Mouse (Mus musculus) kidney, adult 2 months (tissue): ENCODE measurements around the gene Clns1a. TPM values are rescaled to one million over a fixed set of nuclear protein-coding genes. Genes with fewer than 3 reads are reported as not detected.
A peak's percentile ranks its signal among the peaks of the same experiment; 100 is the strongest.

Source experiments
- DNase-seq: peaks from one replicate; pipeline ENCODE4 v3.0.0; 2021
- H3K27ac ChIP-seq: fragments of 200-500 bp; 2 replicates; pipeline ENCODE4 v1.5.1; 2012; ENCODE audit warnings: low read depth, low read length, control low read depth, inconsistent platforms; ENCODE audit not compliant: insufficient read depth
- H3K27me3 ChIP-seq: fragments of 200-500 bp; replicated peaks from 2 replicates; pipeline ENCODE4 v1.6.1; 2012; ENCODE audit warnings: mild to moderate bottlenecking, moderate library complexity, low read length, inconsistent platforms; ENCODE audit not compliant: control insufficient read depth, insufficient read depth
- H3K36me3 ChIP-seq: fragments of 200-500 bp; 2 replicates; pipeline ENCODE4 v1.6.1; 2012; ENCODE audit warnings: mild to moderate bottlenecking, moderate library complexity, low read length, inconsistent platforms; ENCODE audit not compliant: control insufficient read depth, insufficient read depth
- H3K4me1 ChIP-seq: fragments of 200-500 bp; 2 replicates; pipeline ENCODE4 v1.6.1; 2011; ENCODE audit warnings: low read length; ENCODE audit not compliant: control insufficient read depth, insufficient read depth
- H3K4me3 ChIP-seq: fragments of 200-500 bp; 2 replicates; pipeline ENCODE4 v1.5.1; 2011; ENCODE audit warnings: mild to moderate bottlenecking, low read depth, low read length, control low read depth; ENCODE audit not compliant: insufficient read depth
- CTCF ChIP-seq: fragments of 200-500 bp; conservative IDR thresholded peaks from 2 replicates; pipeline ENCODE4 v1.5.1; 2011; ENCODE audit warnings: low read depth, mild to moderate bottlenecking, control low read depth, low read length, moderate library complexity, mixed read lengths; ENCODE audit not compliant: insufficient read depth, insufficient read length
- POLR2A ChIP-seq: fragments of 200-500 bp; IDR thresholded peaks from one replicate; pipeline ENCODE4 v1.6.1; 2011; ENCODE audit warnings: low read depth, low read length, control low read depth
- WGBS: fragments of 180-500 bp; shearing (Covaris S2); methylation state at CpG from one replicate; pipeline ENCODE4 v1.1.7; 2018; 5-methylcytosine and 5-hydroxymethylcytosine counted together
- polyA plus RNA-seq: library from polyadenylated mRNA; depleted of rRNA; stranded (reverse); fragments of >200 nt; gene quantifications from 2 replicates; pipeline ENCODE4 v1.2.3, GENCODE M21; 2012

Clns1a gene
- polyA plus RNA-seq, 1 experiment, result 28.7 TPM

DNA sequence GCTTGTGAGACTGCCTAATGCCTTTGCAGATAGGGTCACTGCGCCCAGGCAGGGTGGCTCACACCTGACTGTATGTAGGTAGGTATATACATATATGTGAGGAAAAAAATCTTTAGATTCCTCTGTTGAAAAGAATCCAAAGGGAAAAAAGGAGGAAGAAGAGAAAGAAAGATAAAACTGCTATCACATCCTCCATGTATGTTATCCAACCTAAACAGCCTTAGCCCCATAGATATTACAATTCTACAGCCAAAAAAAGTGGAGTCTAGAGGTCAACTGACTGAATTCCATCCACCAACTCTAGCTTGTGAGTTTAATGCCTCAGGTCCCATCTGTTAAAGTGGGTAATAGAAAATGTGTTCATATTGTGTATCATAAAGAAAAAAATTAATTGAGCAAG lies 993 bp upstream of the Clns1a start:
- no peak for DNase-seq
- Histone ChIP-seq H3K36me3 (no peaks in the 10 kb centered on the region), H3K27ac (no peak overlapping the region), H3K4me1 (peaks cover 3% of the 10 kb centered on the region; the same call in 1 of the 2 replicates), H3K27me3 (no peaks in the 10 kb centered on the region), H3K4me3 (no peak overlapping the region)
- TF ChIP-seq CTCF (no peak), POLR2A (no peak)
- WGBS, result 98% methylated on average over 1 of the region's 1 CpGs

DNA sequence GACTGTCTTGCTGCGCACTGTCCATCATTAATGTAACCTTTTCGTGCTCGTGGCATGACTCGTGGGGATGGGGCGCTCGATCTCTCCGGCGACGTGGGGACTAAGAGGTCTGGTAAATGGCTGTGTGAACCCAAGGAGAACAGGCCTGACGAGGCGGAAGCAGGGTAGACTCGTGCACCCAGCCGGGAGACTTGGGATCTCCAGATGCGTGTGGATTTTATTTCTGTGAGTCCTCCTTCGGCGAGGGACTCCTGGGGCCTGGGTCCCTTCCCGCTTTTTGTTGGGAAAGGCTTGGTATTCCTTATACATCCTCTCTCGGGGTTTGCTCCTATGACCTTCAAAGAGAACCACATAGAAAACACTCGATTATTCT lies 315 bp upstream of the Clns1a start:
- Histone ChIP-seq H3K27me3 (no peaks in the 10 kb centered on the region), H3K4me3 (peak overlapping the region; percentile 95), H3K27ac (no peak overlapping the region), H3K36me3 (no peaks in the 10 kb centered on the region), H3K4me1 (peaks cover 3% of the 10 kb centered on the region; the same call in 1 of the 2 replicates)
- TF ChIP-seq CTCF (no peak), POLR2A (no peak)
- DNase-seq, result no peak
- WGBS, result 39% methylated on average over 19 of the region's 19 CpGs

DNA sequence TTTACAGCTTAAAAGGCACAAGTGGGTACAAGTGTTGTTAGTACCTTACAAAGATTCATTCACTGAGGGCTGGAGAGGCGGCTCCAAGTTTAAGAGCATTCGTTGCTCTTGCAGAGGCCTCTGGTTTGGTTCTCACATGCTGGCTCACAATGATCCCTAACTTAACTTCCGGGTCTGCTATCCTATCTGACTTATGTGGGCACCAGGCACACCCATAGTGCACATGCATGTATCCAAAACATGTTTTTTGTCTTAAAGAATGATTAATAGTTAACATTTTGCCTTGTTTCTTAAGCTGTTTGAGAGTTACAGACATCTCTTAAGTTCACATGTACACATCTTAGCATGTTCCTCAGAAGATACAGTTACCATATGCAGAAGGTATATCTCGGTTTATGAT lies 3.7 kb downstream of the Clns1a start:
- H3K4me1 ChIP-seq, result peaks cover 3% of the 10 kb centered on the region; the same call in 1 of the 2 replicates
- H3K4me3 ChIP-seq, result no peak overlapping the region
- TF ChIP-seq POLR2A (no peak), CTCF (no peak)
- H3K27me3 ChIP-seq, result no peaks in the 10 kb centered on the region
- no peaks in the 10 kb centered on the region for H3K36me3 ChIP-seq
- DNase-seq, result no peak
- H3K27ac ChIP-seq, result no peak overlapping the region
- 95% methylated on average over 4 of the region's 4 CpGs for WGBS

DNA sequence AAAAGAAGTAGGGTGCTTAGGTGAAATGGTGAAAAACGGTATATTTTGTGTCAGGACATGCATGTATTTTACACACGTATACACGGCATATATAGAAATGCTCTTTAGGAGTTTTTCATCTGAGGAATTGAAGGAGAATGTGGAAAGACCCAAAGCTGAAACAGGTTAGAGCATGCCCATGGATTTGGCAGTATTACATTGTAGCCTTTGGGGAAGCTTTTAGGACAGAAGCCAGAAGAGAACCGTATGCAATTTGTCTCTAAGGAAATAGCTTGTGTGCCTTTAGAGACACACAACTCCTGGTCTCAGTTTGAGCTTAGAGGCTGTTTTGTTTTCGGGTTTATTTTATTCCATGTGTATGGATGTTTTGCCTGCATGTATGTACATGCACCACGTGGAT lies 4.7 kb downstream of the Clns1a start:
- no peak overlapping the region for H3K4me3 ChIP-seq
- H3K36me3 ChIP-seq, result no peaks in the 10 kb centered on the region
- 79% methylated on average over 6 of the region's 6 CpGs for WGBS
- no peak overlapping the region for H3K27ac ChIP-seq
- DNase-seq, result no peak
- TF ChIP-seq POLR2A, result no peak
- TF ChIP-seq CTCF, result no peak
- H3K4me1 ChIP-seq, result peaks cover under 1% of the 10 kb centered on the region; the same call in 1 of the 2 replicates
- no peaks in the 10 kb centered on the region for H3K27me3 ChIP-seq

DNA sequence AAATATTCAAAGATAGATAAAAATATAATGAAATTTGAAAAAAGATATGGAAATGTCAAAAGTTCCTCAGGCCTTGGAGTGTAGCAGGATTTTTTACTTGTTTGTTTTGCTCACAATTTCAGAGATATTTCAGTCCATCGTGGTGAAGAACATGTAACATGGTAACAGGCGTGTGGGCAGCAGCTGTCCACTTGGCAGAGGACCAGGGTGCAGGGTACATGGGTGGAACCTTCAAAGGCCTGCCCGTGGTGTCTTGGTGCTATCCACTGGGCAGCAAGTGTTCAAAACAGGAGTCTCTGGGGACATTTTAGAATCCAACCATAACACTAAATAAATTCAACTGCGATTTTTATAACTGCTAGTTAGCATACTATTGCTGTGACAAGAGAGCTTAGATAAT lies 10.7 kb downstream of the Clns1a start:
- H3K27me3 ChIP-seq, result no peaks in the 10 kb centered on the region
- H3K4me3 ChIP-seq, result no peak overlapping the region
- H3K36me3 ChIP-seq, result peaks cover 2% of the 10 kb centered on the region; the same call in 1 of the 2 replicates
- no peak overlapping the region for H3K27ac ChIP-seq
- peaks cover 3% of the 10 kb centered on the region; the same call in 1 of the 2 replicates for H3K4me1 ChIP-seq
- TF ChIP-seq POLR2A, result no peak
- no peak for TF ChIP-seq CTCF
- 48% methylated on average over 4 of the region's 4 CpGs for WGBS
- peak; percentile 62 for DNase-seq

DNA sequence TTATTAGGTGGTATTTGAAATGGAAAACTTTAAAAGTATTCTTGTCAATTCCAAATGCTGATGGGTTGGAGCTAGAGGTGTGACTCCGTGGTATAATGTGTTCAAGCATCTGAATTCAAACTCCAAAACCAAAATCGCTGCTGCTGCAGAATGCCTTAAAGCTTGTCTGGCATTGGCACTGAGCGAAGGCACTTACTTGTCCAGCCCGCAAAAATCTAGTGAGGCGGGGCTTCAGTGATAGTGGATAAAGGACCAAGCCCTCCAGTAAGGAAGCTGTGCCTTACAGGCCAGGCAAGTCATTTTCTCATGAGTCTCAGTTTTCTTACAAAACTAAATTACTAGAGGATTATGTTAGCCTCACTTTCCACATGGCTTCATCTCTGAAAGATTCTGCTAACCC lies 11.4 kb downstream of the Clns1a start:
- Histone ChIP-seq H3K4me3 (no peak overlapping the region), H3K36me3 (peaks cover 2% of the 10 kb centered on the region; the same call in 1 of the 2 replicates), H3K4me1 (peaks cover 3% of the 10 kb centered on the region; the same call in 1 of the 2 replicates), H3K27ac (no peak overlapping the region), H3K27me3 (no peaks in the 10 kb centered on the region)
- TF ChIP-seq POLR2A (no peak), CTCF (no peak)
- 78% methylated on average over 5 of the region's 5 CpGs for WGBS
- no peak for DNase-seq

DNA sequence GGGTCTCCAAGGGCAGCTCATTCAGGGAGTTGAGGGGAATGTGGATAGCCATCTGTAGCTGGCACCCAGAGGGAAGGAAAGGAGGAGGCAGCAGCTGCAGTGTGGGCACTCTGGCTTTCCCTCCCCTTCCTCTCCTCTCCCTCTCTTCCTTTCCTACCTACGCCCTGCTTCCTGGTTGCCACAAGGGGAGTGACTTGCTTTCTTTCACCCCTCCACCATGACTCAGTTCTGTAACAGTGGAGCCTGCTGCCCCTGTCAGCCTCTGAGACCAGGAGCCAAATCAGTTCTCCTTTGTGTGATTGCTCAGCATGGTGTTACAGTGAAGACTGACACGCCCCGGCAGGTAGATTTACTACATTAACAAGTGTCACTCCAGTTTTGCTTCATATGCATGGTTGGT lies 12.8 kb downstream of the Clns1a start:
- 78% methylated on average over 3 of the region's 3 CpGs for WGBS

DNA sequence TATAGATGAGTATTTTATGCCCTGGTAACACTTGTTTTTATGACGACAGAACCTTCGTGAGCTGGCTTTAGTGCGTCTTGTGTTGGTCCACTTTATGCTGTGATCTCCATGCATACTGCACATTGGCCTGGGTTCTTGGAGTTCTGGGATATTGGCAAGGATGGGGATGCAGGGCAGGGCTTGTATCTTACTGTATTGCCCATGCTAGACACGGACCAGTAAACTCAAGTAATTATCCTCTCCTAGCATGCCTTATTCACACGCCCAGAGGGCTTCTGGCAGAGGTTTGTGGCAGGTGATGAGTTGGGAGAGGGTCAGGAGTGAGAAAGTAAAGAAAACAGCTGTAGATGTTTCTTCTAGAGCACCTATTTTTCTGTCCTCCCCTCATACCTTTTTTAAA lies 18.2 kb downstream of the Clns1a start:
- 96% methylated on average over 5 of the region's 5 CpGs for WGBS
- H3K4me3 ChIP-seq, result no peak overlapping the region
- no peaks in the 10 kb centered on the region for H3K4me1 ChIP-seq
- H3K36me3 ChIP-seq, result peaks cover 5% of the 10 kb centered on the region
- no peak for DNase-seq
- TF ChIP-seq CTCF, result no peak
- TF ChIP-seq POLR2A, result no peak
- no peaks in the 10 kb centered on the region for H3K27me3 ChIP-seq
- H3K27ac ChIP-seq, result no peak overlapping the region

More for the DNA sequence above, 12.8 kb downstream of the Clns1a start:
- Histone ChIP-seq H3K4me3 (no peak overlapping the region), H3K4me1 (peaks cover 3% of the 10 kb centered on the region; the same call in 1 of the 2 replicates), H3K27ac (no peak overlapping the region), H3K36me3 (peaks cover 3% of the 10 kb centered on the region), H3K27me3 (no peaks in the 10 kb centered on the region)
- TF ChIP-seq POLR2A, result no peak
- no peak for TF ChIP-seq CTCF
- no peak for DNase-seq
